In genomic region chr4:55121952-55122351, GRCm38 (mm10) we compare ENCODE assay signal across 15 mouse cellular contexts.
DNase-seq lines count a peak whose midpoint lies in the region; ATAC-seq and TF ChIP-seq lines count a peak whose summit lies in the region.
"Had no signal": no experiment of that assay in that cellular context is flagged by ENCODE, and none has a peak within 500 bp of the region (broad histone marks: within the 10 kb centered on the region; RNA-seq: fewer than 3 reads in every experiment).

No protein-coding gene starts in this region.

- WGBS in kidney, adult 2 months = 65% methylated on average over 6 of the region's 6 CpGs

- DNase-seq in kidney, adult 2 months = peak; percentile 3
- no peak for DNase-seq in kidney, postnatal 4 days
- peak; percentile 40 for DNase-seq in adipocyte (ENCODE audit: low spot score)
- DNase-seq in cerebellum, adult 11-12 months = peak; percentile 92
- peak; percentile 94 to 95 for DNase-seq in cerebellum, postnatal 36 days
- DNase-seq: heart, adult 11 months; spleen, adult 18-20 months; thymus, postnatal 14 days had no signal

- H3K4me3 ChIP-seq in kidney, adult 2 months (ENCODE audit: insufficient read depth, low read depth, low read length) = no peak overlapping the region
- H3K4me3 ChIP-seq: hindbrain, embryonic 12.5 days; left cerebral cortex, adult 2 months; limb, embryonic 12.5 days; liver, embryonic 15.5 days; midbrain, embryonic 13.5 days had no signal

- no peak overlapping the region for H3K27ac ChIP-seq in kidney, adult 2 months (ENCODE audit: insufficient read depth, low read depth, low read length)
- H3K27ac ChIP-seq: hindbrain, embryonic 12.5 days; left cerebral cortex, adult 2 months; limb, embryonic 12.5 days; liver, embryonic 15.5 days; midbrain, embryonic 13.5 days had no signal

- no peak for TF ChIP-seq POLR2A in kidney, adult 2 months (IDR thresholded peaks at IDR 0.05; ENCODE audit: low read depth, low read length)

- H3K4me1 ChIP-seq in kidney, adult 2 months (ENCODE audit: control insufficient read depth, insufficient read depth, low read length) = no peaks in the 10 kb centered on the region
- H3K4me1 ChIP-seq: limb, embryonic 12.5 days; liver, embryonic 15.5 days had no signal

- H3K36me3 ChIP-seq in kidney, adult 2 months (ENCODE audit: control insufficient read depth, insufficient read depth, low read length) = no peaks in the 10 kb centered on the region
- H3K36me3 ChIP-seq: hindbrain, embryonic 12.5 days; limb, embryonic 12.5 days; liver, embryonic 15.5 days; midbrain, embryonic 13.5 days had no signal

- TF ChIP-seq CTCF in kidney, adult 2 months (conservative IDR thresholded peaks at IDR 0.05; ENCODE audit: insufficient read depth, insufficient read length, low read depth, low read length) = no peak

- no peaks in the 10 kb centered on the region for H3K27me3 ChIP-seq in kidney, adult 2 months (replicated peaks; ENCODE audit: control insufficient read depth, insufficient read depth, low read length)
- H3K27me3 ChIP-seq: hindbrain, embryonic 12.5 days; limb, embryonic 12.5 days; liver, embryonic 15.5 days; midbrain, embryonic 13.5 days had no signal

- ATAC-seq in megakaryocyte, adult 5-6 weeks (ENCODE audit: poor library complexity, severe bottlenecking) = no peak
- no peak for ATAC-seq in activated CD4-positive, CD25-positive, alpha-beta regulatory T cell, adult 4 months
- ATAC-seq: midbrain, embryonic 13.5 days had no signal

Comparison
In these comparisons a context has a peak if more than half of its experiments do, and no peak if none do; other contexts are left out.
1. DNase-seq: peak in kidney, adult 2 months (single experiment), adipocyte (single experiment), cerebellum, adult 11-12 months (single experiment) and cerebellum, postnatal 36 days (2 of 2); none in kidney, postnatal 4 days (0 of 2).